Mouse (Mus musculus) left cerebral cortex, postnatal 25 days (tissue): ENCODE data around the gene A4galt. TPM values are rescaled to one million over a fixed set of nuclear protein-coding genes. Genes with fewer than 3 reads are reported as not detected.
"Not testable (repeated sequence)": the region's sequence is repeated elsewhere in the genome, so short reads cannot be mapped to it uniquely, and the experiment has no call there.

Source experiments
- DNase-seq, 2 experiments: peaks; one replicate each; pipeline ENCODE4 v3.0.0; 2022; ENCODE audit warnings: low spot score in 2 of 2, mixed read lengths in 1 of 2
- intact Hi-C: fragments of 180-260 bp; cut with DNase I; formaldehyde crosslinking; loops from one replicate; pipeline ENCODE4 v1.15.1; 2025
- total RNA-seq, 2 experiments: library from RNA; stranded (reverse); gene quantifications; 2 replicates each; pipeline ENCODE4 v1.2.3; 2021

A4galt gene
- 1 to 10 TPM; 3.5 to 5.2 TPM for total RNA-seq

DNA sequence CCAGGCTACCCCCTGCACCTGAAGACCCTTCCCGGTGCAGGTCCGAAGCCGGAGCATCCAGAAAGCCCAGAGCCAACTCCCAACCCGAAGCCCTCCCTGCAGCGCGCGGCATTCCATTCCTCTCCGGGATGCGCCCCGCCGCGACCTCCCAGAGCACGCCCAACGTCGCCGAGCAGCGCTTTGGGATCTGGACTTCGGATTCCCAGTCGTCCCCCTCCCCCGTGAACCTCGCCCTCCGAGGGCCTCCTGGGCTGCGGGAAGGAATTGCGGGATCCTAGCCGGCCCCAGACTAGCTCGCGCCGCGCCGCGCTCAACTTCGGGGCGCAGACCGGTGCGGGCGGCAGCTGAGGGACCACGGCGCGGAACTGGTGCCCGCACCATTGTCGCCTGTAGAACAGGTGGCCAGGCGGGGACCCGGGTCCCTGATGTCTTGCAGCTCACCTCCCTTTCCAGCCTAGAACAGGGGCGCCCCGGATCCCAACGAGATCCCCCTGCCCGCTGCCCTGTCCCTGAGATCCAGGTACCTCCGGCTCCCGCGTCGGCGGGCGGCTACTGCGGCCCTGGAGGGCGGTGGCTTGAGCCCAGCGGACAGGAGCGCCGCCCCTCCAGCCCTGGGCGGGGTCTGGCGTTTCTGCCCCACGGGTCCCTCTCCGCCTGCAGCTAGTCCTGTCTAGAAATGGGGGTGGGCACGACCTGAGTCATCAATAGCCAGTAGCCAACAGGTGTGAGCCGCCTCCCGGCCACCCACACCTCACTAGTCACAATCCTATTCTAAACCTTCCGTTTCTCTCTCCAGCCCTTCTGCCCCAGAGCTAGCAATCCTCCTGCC lies at the start of gene A4galt:
Gene A4galt (minus strand): TSS at position 599 of the 829 bp plus-strand sequence.
- peak in 1 of 2 experiments; percentile 32 for DNase-seq
- intact Hi-C loops, result no loop called here

DNA sequence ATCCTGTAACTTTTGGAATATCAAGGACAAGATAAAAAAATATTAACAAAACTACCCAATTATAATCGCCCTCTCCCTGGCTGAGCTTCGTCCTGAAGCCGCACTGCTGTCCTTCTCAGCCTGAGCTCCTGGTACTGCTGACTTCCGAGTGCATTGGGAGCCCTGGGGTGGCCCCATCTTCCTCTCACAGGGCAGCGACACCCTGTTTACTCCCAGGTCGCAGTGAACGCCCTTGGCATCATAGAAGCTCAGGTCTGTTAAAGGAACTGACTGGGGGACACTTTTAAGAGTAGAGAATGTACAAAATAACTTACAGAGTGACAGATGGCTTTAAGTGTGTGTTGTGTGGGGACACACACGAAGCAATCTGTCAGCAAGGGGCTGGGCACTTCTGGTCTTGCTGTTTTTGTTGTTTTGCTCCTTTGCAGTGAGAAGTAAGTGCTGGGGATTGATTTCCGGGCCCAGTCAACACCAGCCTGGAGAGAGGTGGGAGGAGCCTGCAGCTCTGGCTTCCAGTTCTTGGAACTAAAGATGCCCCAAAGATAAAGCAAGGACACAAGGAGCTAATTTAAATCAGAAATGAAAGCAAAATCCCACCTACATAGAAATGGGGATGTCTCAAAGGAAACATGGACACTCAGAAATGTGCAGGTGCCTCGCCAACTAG lies 48.5 kb upstream of the A4galt start:
- peak in 1 of 2 experiments; percentile 46 for DNase-seq
- intact Hi-C loops, result loop anchor here (5.0 kb wide), 1 partner anchor 88 kb away; no protein-coding TSS in a partner anchor

DNA sequence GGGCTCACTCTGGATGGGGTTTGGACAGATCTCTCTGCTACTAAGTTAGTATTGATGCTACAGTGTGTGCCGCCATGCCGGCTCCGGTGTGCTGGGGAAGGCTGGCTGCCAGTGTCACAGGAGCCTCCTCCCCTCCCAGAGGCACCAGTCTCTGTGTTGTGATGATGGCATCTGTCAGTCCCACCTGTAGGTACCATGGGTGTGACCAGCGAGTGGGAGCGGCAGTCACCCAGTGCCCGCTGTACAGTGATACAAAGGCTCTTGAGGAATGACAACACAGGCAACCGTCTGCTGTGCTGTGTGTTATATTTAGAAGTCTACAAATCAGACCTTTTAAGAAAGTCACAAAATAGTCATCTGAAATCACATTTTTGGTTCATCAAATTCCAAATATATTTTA lies 47.9 kb upstream of the A4galt start:
- no peak for DNase-seq
- intact Hi-C loops, result loop anchor here (5.0 kb wide), 1 partner anchor 87 kb away; no protein-coding TSS in a partner anchor

DNA sequence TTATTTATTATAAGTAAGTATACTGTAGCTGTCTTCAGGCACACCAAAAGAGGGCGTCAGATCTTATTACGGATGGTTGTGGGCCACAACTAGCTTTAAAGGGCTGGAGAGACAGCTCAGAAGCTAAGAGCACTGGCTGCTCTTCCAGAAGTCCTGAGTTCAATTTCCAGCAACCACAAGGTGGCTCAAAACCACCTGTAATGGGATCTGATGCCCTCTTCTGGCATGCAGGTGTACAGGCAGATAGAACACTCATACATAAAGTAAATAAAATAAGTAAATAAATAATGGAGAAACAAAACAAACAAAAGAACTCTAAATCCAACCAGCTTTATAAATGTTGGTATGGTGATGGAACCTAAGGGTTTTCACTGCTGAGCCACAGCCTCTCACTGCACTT lies 47.2 kb upstream of the A4galt start:
- intact Hi-C loops, result loop anchor here (5.0 kb wide), 1 partner anchor 87 kb away; no protein-coding TSS in a partner anchor
- DNase-seq, result no peak

DNA sequence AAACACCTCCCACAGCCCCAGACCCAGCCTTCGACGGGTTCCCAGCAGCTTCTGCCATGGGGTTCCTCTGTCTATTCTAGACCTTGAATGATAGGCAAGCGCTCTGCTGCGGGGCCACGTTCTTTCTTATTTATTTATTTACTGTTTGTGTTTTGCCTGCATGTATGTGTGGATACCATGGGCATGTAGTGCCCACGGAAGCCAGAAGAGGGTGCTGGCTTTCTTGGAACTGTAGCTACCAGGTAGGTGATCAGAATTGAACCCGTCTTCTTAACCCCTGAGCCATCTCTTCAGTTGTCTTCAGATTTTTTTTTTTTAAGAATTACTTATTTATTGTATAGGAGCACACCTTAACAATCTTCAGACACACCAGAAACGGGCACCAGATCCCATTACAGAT lies 46.7 kb upstream of the A4galt start:
- intact Hi-C loops, result loop anchor here (5.0 kb wide), 1 partner anchor 86 kb away; no protein-coding TSS in a partner anchor
- no peak for DNase-seq

DNA sequence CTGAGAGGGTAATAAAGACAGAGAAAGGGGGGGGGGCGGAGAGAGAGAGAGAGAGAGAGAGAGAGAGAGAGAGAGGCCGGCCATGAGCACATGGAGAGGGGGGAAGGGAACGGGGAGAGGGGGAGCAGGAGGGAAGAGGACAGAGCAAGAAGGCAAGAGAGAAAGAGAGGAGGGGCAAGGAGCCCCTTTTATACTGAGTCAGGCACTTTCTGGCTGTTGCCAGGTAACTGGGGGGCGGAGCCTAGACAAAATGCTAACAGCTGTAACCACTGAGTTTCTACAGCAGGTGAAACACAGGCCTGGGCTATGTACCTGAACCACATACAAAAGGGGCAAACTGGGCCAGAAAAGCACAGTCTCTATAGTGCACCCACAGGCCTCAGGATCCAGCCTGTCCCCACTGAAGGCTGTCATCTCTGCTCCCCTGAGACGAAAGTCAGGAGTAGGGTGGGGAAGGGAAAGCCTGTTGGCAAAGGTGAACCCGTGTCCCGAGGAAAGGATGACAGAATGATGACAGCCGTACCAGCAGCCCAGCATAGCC lies 45.3 kb upstream of the A4galt start:
- intact Hi-C loops, result loop anchor here (5.0 kb wide), 1 partner anchor 85 kb away; no protein-coding TSS in a partner anchor
- DNase-seq, result no peak

DNA sequence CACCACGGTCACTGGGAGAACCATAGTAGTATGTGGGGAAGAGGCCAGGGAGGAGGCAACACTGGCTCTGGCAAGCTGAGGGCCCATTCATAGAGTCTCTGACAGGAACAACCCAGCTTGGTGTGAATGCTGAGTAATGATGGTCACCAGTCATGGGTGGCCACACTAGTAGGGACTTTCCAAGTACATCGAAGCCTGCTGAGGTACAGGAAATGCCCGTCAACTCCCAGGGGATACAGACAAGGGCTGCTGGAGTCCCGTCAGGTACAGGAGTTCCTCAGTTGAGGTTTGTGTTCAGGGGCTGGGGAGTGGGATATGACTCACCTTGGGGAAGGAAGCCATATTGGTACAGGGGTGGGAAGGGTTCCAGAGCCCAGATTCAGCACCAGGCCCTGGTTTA lies 44.5 kb upstream of the A4galt start:
- intact Hi-C loops, result loop anchor here (5.0 kb wide), 1 partner anchor 84 kb away; no protein-coding TSS in a partner anchor

DNA sequence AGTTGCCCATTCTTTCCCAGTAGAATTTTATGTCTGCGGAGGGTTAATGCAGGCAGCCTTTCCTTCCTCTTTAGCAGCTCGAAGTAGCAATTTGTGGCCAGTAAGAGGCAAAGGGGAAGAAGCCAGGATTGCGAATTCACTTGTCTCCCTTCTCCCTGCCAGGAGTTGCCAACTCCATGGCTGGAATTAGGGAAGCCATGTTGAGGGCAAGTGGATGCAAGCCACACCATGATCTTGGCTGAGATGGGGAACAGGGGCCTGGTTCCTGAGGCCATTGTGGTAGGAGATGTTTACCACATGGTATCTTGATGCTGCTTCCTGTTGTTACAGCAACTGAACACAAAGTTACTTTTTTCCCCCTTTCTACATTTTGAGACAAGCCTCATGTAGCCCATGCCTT lies 43.4 kb upstream of the A4galt start:
- intact Hi-C loops, result loop anchor here (5.0 kb wide), 1 partner anchor 83 kb away; no protein-coding TSS in a partner anchor
- no peak for DNase-seq

More for the DNA sequence above, 44.5 kb upstream of the A4galt start:
- no peak for DNase-seq

DNA sequence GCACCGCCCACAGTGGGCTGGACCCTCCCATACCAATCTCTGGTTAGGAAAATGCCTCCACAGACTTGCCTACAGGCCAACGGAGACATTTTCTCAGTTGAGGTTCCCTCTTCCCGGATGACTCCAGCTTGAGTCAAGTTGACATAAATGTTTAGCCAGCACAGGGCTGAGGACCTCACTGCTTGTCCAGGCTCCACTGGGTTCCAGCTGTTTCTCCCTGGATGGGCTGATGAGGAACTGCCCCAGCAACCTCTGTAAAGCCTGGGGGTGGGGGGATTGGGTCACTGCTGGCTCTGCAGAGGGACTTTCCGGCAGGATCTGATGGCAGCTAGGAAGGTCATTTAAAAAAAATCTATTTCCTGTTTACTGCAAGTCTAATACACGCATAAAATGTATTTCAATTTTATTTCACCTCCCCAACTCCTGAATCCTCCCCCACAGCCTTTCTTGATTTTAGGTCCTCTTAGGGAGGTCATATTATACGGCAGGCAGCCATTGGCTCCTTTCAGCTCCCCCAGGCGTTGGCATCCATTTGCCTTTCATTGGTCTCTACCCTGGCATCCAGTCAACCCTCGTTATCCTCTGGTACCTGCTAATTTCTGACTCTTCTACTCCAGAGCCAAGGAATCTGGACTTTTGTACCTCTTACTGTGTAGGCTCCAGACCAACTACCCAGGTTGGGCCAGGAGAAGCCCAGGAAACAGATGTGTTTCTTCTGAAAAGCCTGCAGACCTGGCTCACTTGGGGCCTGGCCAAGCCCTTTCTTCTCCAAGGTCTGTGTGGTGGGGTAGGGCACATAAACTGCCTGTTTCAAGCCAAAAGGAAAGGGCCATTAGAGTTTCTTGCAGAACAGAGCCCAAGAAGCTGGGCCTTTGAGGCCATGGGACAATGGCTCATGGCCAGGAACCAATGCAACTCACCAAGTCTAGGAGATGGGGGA lies 42.4 kb upstream of the A4galt start:
- no peak for DNase-seq

DNA sequence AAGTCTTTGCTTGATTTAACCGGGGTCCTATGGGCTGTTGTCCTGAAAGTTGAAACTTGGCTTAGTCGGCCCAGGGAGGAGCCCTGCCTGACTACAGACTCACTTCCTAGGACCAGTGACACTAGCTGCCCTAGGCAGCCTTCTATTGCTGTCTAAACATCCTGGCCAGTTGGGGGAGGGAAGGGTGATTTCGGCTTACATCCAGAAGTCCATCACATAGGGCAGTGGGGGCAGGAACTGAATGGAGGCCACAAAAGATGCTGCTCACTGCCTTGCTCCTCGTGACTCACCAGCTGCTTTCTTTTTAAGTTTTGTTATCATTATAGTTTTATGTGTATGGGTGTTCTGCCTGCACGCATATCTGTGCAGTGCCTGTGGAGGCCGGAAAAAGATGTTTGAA lies 41.6 kb upstream of the A4galt start:
- intact Hi-C loops, result no loop called here
- DNase-seq, result no peak

More for the DNA sequence above, 42.4 kb upstream of the A4galt start:
- intact Hi-C loops, result no loop called here

DNA sequence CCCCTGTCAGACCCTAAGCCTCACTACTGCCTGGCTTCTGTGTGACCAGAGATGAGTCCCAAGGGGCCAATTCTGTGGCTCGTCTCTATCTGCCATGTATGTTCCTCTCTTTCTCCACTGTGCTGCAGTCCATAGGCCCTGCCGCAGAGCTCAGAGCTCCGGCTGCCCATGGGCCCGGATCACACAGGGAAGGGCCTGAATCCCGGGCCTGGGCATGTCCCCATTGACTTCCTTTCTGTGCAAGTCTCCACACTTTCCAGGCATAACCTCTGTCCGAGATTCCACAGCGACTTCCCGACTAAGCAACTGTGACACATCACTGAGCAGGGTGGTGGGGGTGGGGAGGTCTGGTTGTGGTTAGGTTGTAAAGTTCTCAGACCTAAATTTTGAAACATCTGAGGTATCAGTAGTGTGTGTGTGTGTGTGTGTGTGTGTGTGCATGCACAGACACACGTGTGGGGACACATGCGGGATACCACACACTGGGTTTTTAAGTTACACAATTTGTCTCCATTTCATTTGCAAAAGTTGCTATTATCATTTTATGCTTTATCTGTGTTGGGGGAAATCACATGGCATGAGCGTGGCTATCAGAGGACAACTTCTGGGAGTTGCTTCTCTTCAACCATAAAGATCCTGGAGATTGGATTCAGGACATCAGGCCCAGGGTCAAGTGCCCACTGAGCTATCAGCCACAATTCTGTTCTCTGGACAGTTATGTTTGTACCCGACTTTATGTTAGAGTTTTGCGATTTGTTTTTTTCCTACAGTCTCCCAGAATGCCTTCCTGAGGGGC lies 40.9 kb upstream of the A4galt start:
- intact Hi-C loops, result no loop called here
- DNase-seq, result no peak

DNA sequence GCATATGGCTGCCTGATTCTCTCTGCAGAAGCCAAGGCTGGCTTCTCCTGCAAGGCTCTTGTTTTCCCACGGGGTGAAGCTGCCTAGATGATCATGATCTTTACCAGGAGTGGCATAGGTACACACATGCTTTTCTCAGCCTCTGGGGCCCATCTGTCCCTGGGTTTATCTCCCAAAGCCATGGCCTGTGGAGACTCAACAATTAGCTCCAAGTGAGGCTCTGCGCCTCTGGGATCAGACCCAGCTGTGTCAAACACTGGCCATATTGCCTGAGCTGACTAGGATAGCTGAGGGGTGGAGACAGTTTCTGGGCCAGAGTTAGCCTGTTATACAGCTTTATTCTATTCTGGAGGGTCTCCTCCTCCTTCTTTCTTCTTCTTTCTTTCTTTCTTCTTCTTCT lies 39.3 kb upstream of the A4galt start:
- DNase-seq, result no peak
- intact Hi-C loops, result no loop called here

DNA sequence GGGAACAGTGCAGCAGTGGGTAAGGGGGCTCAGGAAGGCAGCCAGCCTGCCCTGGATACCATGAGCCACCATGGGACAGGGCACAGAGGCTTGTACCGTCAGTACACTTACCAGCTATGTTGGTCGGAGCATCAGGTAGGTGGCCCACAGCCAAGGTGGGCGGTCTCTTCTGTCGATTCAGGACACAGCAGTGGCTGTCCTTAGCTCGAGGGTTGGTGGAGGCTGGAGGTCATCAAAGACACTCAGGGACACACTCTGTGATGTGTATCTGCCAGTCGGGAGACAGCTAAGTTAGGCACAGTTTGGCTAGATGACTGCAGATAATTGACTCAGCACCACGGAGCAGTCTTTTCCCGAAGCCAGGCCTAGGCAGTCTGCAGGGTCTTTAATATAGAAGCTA lies 33.3 kb upstream of the A4galt start:
- intact Hi-C loops, result no loop called here
- DNase-seq, result no peak

DNA sequence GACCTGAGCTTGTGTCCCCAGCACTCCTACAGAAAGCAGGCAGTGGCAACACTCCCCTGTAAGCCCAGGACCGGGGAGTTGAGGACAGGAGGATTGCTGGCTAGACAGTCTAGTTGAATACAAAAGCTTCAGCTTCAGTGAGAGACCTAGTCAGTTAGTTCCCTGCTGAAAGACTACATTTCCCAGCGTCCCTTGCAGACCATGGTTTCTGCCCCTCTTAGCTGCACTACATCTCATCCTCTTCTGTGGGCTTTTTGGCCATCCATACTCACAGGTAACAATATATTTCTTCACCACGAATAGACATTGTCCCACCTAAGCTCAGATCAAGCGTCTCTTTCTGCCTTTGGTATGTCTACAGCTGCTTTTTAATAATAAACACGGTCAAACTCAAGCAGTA lies 30.8 kb upstream of the A4galt start:
- intact Hi-C loops, result no loop called here
- DNase-seq, result no peak

DNA sequence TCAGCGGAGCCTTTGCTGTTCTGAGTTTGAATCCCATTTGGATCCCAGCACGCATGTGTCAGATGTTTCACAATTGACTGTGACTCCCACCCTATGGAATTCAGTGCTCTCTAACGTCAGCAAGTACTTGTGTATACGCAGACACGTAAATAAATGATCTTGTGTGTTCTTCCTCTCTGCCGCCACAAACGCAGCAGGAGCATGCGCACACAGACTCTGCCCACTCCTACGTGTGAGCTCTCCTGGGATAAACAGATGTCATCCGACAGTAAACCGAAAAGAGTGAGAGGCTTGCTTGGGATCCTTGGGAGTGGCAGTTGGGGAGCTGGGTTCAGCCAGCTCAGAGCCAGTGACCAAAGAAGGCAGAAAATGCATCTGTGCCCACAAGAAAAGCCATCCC lies 29.7 kb upstream of the A4galt start:
- intact Hi-C loops, result no loop called here
- DNase-seq, result no peak

DNA sequence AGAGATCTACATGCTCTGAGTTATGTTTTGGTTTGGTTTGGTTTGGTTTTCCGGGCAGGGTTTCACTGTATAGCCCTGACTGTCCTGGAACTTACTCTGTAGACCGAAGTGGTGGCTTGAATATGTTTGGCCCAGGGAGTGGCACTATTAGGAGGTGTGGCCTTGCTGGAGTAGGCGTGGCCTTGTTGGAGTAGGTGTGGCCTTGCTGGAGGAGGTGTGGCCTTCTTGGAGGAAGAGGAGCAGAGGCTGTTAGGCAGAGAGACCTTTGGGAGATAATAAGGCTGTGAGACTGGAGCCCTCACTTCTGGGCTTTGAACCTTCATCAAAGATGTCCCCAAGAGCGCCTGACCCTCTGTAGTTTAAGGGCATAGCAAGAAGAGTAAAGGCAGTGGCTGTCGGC lies 27.0 kb upstream of the A4galt start:
- no peak for DNase-seq
- intact Hi-C loops, result no loop called here

DNA sequence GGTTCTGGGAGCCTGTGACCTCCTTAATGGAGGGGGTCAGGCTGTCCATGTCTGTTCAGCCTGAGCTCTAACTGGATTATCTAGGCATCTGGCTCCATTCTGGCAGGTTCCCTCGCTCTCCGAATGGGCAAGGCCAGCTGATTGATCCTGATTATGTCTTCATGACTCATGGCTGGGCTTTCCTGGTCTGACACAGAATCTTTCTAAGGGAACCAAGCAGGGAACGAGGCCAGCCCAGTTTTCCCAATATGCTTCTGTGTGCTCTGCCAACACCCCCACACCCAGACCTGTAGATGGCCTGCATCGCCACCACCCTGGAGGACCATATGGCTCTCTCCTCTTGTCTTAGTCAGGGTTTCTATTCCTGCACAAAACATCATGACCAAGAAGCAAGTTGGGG lies 25.9 kb upstream of the A4galt start:
- DNase-seq, result peak; percentile 26 to 86
- intact Hi-C loops, result no loop called here

DNA sequence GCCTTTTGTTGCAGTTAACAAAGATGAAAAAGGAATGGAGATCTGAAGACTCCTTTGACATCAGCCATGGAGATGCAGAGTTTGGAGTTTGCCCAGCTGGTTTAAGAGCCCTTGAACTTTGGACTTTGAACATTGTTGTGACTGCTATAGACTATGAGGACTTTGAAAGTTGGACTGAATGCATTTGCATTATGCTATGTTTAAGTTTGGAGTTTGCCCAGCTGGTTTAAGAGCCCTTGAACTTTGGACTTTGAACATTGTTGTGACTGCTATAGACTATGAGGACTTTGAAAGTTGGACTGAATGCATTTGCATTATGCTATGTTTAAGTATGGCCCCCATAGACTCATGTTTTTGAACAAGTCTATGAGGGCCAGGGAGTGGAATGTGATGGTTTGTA lies 22.7 kb upstream of the A4galt start:
- intact Hi-C loops, DNase-seq: not testable (repeated sequence)

DNA sequence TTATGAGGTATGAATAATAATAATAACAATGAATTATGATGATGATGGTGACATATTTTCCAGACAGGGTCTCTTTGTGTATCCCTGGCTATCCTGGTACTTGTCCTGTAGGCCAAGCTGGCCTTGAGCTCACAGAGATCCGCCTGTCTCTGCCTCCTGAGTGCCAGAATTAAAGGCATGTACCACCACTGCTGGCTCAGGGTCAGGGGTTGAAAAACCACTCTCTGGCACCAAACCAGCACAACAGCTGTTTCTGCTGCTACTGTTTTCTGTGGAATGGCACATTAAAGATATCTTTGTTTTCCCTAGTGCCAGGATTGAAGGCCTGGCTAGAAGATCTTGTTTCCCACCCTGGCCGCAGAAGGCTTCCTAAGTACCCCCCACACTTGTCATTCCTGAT lies 21.4 kb upstream of the A4galt start:
- DNase-seq, result no peak
- intact Hi-C loops, result no loop called here
